Mouse (Mus musculus): ENCODE measurements around the gene Car4. TPM values are rescaled to one million over a fixed set of nuclear protein-coding genes. Genes with fewer than 3 reads are reported as not detected.

Car4 gene
- 13.0 and 14.2 TPM in 2 replicates for polyA plus RNA-seq (2014; fragmentation: Nextera tagmentation; extraction: Ambion mirVana)

DNA sequence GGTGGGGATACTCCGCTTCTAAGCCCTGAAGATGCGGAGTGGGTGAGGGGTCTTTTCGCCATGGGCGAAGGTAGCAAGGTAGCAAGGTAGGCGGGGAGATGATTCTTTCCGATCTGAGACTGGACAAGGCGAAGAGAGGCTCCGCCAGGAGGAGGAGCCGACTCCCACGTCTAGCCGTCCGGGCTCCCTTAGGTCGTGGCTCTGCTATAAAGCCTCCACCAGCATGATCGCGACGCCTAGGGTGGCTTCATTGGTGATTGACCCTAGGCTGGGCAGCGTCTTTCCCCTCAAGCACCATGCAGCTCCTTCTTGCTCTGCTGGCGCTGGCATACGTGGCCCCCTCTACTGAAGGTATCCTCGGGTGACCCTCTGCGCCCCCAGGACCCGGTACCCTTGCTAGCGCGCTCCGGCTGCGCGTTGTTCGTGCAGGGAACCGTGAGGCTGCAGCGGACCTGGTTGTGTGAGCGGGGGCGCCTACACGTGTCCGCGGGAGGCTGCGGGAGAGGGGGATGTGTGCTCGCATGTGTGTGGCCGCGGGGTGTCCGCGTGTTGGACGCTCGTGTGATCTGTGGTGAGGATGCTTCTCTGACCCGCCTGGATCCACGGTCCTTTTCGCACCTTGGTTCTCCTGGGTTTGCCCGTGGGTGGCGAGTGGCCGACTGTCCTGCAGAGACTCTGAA is at the start of gene Car4:
Gene Car4, plus strand, starts transcription at position 196 of the 680 bp plus-strand sequence.
- Histone ChIP-seq H3K4me3 (ENCODE audit: low read depth, low read length) (peak within 1 kb of the TSS; percentile 35), H3K9me3 (ENCODE audit: control insufficient read depth, low read length) (no peaks in the 10 kb centered on the region), H3K36me3 (ENCODE audit: control insufficient read depth, insufficient read depth, low read length) (no peaks in the 10 kb centered on the region), H3K4me2 (peak within 1 kb of the TSS; percentile 62), H3K27me3 (replicated peaks; ENCODE audit: control insufficient read depth, insufficient read depth, low read length) (peaks cover 49% of the 10 kb centered on the region), H3K4me1 (replicated peaks; ENCODE audit: control insufficient read depth, insufficient read depth, low read length) (peaks cover 8% of the 10 kb centered on the region), H3K9ac (ENCODE audit: low read depth, low read length) (0 out of 2 replicates have a peak within 1 kb of the TSS, but pooled peaks have one; percentile 10), H3K27ac (ENCODE audit: low read depth, low read length) (no peak within 1 kb of the TSS)
- DNase-seq (ENCODE audit: low spot score) (no peak), ATAC-seq (replicated peaks; ENCODE audit: low FRiP score) (no peak)
- WGBS, result 3% methylated on average over 49 of the region's 49 CpGs

DNA sequence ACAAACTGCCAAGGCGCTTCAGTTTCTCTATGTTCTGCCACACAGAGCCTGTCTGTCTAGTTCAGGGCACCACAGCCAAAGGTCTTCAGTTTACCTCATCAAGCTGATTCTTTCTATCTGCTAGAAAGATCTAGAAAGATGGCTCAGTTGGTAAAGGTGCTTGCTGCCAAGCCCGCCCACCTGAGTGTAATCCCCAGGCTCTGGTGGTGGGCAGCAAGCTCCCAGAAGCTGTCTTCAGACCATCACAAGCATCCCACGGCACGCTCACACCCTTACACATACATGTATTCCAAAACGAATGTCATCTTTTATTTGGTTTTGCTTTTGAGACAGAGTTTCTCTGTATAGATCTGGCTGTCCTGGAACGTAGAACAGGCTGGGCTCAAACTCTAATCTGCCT is 49.1 kb upstream of the Car4 start:
- ATAC-seq (replicated peaks; ENCODE audit: low FRiP score) (no peak), DNase-seq (ENCODE audit: low spot score) (no peak)
- H3K4me3 ChIP-seq (ENCODE audit: low read depth, low read length), result no peak overlapping the region
- no peak overlapping the region for H3K9ac ChIP-seq (ENCODE audit: low read depth, low read length)
- H3K27ac ChIP-seq (ENCODE audit: low read depth, low read length), result no peak overlapping the region
- H3K36me3 ChIP-seq (ENCODE audit: control insufficient read depth, insufficient read depth, low read length), result peaks cover 46% of the 10 kb centered on the region
- WGBS, result 92% methylated on average over 6 of the region's 6 CpGs
- H3K9me3 ChIP-seq (ENCODE audit: control insufficient read depth, low read length), result no peaks in the 10 kb centered on the region
- H3K4me1 ChIP-seq (replicated peaks; ENCODE audit: control insufficient read depth, insufficient read depth, low read length), result no peaks in the 10 kb centered on the region
- H3K4me2 ChIP-seq, result no peak overlapping the region
- H3K27me3 ChIP-seq (replicated peaks; ENCODE audit: control insufficient read depth, insufficient read depth, low read length), result no peaks in the 10 kb centered on the region

DNA sequence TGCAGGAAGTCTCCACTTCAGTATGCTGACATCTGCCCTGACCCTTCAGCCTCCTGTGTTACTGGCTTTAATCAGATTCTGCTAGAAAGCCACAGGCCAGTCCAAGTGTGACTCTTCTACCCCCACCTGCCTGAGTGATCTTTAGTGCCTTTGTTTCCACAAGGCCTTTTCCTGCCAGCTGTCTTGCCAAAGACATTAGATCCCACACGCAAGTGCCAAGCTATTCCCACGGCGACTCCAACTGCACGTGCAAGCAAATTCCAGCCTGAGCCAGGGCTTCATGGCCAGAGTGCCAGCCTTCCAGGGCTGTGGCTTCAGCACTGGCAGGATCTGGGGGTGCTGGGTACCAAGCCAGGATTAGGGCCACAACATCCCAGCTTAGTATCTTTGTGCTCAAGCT is 47.2 kb upstream of the Car4 start:
- H3K4me2 ChIP-seq, result no peak overlapping the region
- no peaks in the 10 kb centered on the region for H3K27me3 ChIP-seq (replicated peaks; ENCODE audit: control insufficient read depth, insufficient read depth, low read length)
- WGBS, result 91% methylated on average over 4 of the region's 4 CpGs
- H3K36me3 ChIP-seq (ENCODE audit: control insufficient read depth, insufficient read depth, low read length), result peaks cover 34% of the 10 kb centered on the region
- no peak overlapping the region for H3K27ac ChIP-seq (ENCODE audit: low read depth, low read length)
- no peak overlapping the region for H3K9ac ChIP-seq (ENCODE audit: low read depth, low read length)
- no peaks in the 10 kb centered on the region for H3K9me3 ChIP-seq (ENCODE audit: control insufficient read depth, low read length)
- ATAC-seq (replicated peaks; ENCODE audit: low FRiP score) (no peak), DNase-seq (ENCODE audit: low spot score) (no peak)
- H3K4me1 ChIP-seq (replicated peaks; ENCODE audit: control insufficient read depth, insufficient read depth, low read length), result no peaks in the 10 kb centered on the region
- no peak overlapping the region for H3K4me3 ChIP-seq (ENCODE audit: low read depth, low read length)

DNA sequence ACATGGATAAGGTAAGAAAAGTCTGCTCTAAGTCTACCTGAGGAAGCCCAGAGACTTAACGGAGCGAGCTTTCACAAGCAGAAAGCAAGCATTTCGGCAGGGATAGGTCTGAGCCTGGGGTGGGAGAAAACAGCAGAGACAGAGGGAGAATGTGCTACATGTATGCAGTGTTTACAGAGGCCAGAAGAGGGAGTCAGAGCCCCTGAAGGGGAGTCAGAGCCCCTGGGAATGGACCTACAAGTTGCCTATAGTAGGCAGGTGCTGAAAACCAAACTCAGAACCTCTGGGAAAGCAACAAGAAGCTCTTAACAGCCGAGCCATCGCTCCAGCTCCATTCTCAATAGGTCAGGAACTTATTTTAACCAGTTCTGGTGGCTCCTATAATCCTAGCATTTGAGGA is 42.9 kb upstream of the Car4 start:
- Histone ChIP-seq H3K36me3 (ENCODE audit: control insufficient read depth, insufficient read depth, low read length) (peaks cover 15% of the 10 kb centered on the region), H3K4me1 (replicated peaks; ENCODE audit: control insufficient read depth, insufficient read depth, low read length) (peaks cover 5% of the 10 kb centered on the region), H3K9ac (ENCODE audit: low read depth, low read length) (no peak overlapping the region), H3K9me3 (ENCODE audit: control insufficient read depth, low read length) (no peaks in the 10 kb centered on the region), H3K4me3 (ENCODE audit: low read depth, low read length) (peak overlapping the region; percentile 83), H3K27me3 (replicated peaks; ENCODE audit: control insufficient read depth, insufficient read depth, low read length) (no peaks in the 10 kb centered on the region), H3K27ac (ENCODE audit: low read depth, low read length) (no peak overlapping the region), H3K4me2 (peak overlapping the region; percentile 57)
- WGBS, result 78% methylated on average over 5 of the region's 5 CpGs
- DNase-seq (ENCODE audit: low spot score) (no peak), ATAC-seq (replicated peaks; ENCODE audit: low FRiP score) (no peak)

DNA sequence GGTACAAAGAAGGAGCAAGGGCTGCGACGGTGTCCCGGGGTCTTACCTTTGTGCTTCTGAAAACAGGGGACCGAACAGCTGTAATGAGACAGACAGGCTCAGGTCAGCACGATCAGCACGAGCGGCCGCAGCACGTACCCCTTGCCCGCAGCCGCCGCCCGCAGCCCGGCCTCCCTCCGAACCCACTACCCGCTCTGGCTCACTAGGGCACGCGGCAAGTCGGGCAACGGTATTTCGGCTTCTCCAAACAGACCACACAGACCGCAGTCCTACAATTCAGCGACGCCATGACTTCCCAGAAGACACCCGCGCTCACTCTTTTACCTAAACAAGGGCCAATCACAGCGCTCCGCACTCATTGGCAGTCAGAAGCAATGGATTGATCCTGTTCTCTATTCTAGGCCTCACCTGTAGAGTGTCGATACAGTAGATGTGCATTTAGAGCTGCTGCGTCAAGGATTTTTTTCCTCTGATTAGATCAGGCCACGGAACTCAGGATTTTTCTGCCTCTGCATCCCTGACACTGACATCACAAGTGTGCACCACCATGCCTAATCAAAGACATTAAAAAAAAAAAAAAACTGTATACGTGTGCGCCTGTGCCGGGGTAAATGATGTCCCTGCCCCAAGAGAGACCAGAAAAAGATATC is 41.4 kb upstream of the Car4 start, which contains the start of gene Znhit3:
Gene Znhit3, minus strand, starts transcription at position 314 of the 650 bp plus-strand sequence.
- Histone ChIP-seq H3K4me2 (peak within 1 kb of the TSS; percentile 57), H3K4me1 (replicated peaks; ENCODE audit: control insufficient read depth, insufficient read depth, low read length) (peaks cover 5% of the 10 kb centered on the region), H3K27me3 (replicated peaks; ENCODE audit: control insufficient read depth, insufficient read depth, low read length) (no peaks in the 10 kb centered on the region), H3K36me3 (ENCODE audit: control insufficient read depth, insufficient read depth, low read length) (peaks cover 8% of the 10 kb centered on the region), H3K9me3 (ENCODE audit: control insufficient read depth, low read length) (no peaks in the 10 kb centered on the region), H3K27ac (ENCODE audit: low read depth, low read length) (peak within 1 kb of the TSS; percentile 6; the same call in 1 of the 2 replicates), H3K4me3 (ENCODE audit: low read depth, low read length) (peak within 1 kb of the TSS; percentile 83), H3K9ac (ENCODE audit: low read depth, low read length) (peak within 1 kb of the TSS; percentile 83)
- ATAC-seq (replicated peaks; ENCODE audit: low FRiP score) (peak; percentile 82), DNase-seq (ENCODE audit: low spot score) (peak; percentile 71)
- WGBS, result 4% methylated on average over 34 of the region's 34 CpGs

DNA sequence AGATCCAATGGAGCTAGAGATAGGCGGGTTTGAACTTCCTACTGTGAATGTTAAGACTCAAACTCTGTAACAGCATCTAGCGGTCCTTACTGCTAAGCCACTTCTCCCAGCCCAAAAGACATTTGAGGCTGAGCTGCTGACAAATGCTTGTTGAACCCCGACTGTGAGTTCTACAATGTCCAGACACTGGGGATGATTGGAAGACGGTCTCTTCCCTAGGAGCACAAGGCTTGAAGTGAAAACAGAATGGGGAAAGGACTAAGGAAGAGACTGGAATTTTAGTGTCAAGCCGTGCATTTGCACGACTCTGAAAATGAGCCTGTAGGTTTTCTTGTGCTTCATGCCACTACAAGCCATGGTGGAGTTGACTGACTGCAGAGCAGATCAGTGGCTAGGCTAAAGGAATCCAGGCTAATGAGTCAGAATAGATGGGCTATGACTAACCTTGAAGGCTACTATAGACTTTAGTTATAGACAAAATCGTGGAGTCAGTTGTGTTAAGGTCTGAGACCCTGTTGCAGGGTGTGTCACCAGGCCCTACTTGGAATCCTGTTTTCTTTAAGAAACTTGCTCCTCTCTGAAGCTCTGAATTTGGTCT is 40.8 kb upstream of the Car4 start:
- 61% methylated on average over 7 of the region's 7 CpGs for whole genome bisulfite sequencing
- Histone ChIP-seq H3K27me3 (replicated peaks; ENCODE audit: control insufficient read depth, insufficient read depth, low read length) (no peaks in the 10 kb centered on the region), H3K4me1 (replicated peaks; ENCODE audit: control insufficient read depth, insufficient read depth, low read length) (peaks cover 5% of the 10 kb centered on the region), H3K36me3 (ENCODE audit: control insufficient read depth, insufficient read depth, low read length) (peaks cover 8% of the 10 kb centered on the region), H3K9ac (ENCODE audit: low read depth, low read length) (peak overlapping the region; percentile 83), H3K4me2 (peak overlapping the region; percentile 57), H3K27ac (ENCODE audit: low read depth, low read length) (no peak overlapping the region), H3K4me3 (ENCODE audit: low read depth, low read length) (peak overlapping the region; percentile 83), H3K9me3 (ENCODE audit: control insufficient read depth, low read length) (no peaks in the 10 kb centered on the region)
- DNase-seq (ENCODE audit: low spot score), result no peak
- no peak for ATAC-seq (replicated peaks; ENCODE audit: low FRiP score)

DNA sequence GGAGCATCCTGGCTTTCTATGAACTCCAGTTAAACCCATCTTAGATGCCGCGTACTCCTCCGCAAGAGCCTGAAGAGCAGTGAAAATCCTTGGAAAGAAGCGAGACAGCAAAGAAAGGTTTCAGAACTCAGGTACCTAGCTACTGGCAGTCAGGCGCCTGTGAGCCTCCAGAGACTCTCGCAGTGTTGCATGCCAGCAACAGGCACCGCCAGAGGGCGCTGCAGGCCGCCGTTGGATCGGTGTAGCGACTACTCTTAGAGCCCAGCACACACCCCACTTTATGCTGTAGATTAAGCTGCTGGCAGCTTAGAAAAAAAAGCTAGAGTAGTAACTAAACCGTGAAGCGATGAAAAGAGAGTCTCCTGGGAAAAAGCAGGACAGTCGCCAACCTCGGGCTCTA is 39.2 kb upstream of the Car4 start:
- Histone ChIP-seq H3K27me3 (replicated peaks; ENCODE audit: control insufficient read depth, insufficient read depth, low read length) (no peaks in the 10 kb centered on the region), H3K9ac (ENCODE audit: low read depth, low read length) (0 out of 2 replicates have a peak overlapping the region, but pooled peaks have one; percentile 41), H3K4me3 (ENCODE audit: low read depth, low read length) (no peak overlapping the region), H3K4me2 (peak overlapping the region; percentile 51), H3K4me1 (replicated peaks; ENCODE audit: control insufficient read depth, insufficient read depth, low read length) (peaks cover 5% of the 10 kb centered on the region), H3K36me3 (ENCODE audit: control insufficient read depth, insufficient read depth, low read length) (no peaks in the 10 kb centered on the region), H3K27ac (ENCODE audit: low read depth, low read length) (no peak overlapping the region), H3K9me3 (ENCODE audit: control insufficient read depth, low read length) (no peaks in the 10 kb centered on the region)
- 7% methylated on average over 16 of the region's 16 CpGs for WGBS
- DNase-seq (ENCODE audit: low spot score) (peak; percentile 84), ATAC-seq (replicated peaks; ENCODE audit: low FRiP score) (peak; percentile 80)

DNA sequence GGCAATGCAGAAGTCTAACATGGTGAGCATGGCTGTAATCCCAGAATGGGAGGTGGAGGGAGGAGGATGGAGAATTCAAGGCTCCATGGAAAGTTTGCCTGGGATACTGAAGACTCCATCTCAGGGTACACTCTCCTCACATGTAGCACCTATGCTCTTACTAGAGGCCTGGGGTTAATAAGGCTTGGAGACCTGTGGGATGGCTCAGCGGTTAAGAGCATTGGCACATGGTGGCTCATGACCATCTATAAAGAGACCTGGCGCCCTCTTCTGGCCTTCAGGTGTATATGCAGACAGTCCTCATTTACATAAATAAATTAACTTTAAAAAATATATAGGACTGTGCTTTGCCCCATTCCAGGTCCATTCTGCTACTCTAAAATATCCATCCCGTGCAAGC is 38.3 kb upstream of the Car4 start:
- H3K4me3 ChIP-seq (ENCODE audit: low read depth, low read length), result no peak overlapping the region
- H3K9ac ChIP-seq (ENCODE audit: low read depth, low read length), result no peak overlapping the region
- peaks cover 5% of the 10 kb centered on the region for H3K4me1 ChIP-seq (replicated peaks; ENCODE audit: control insufficient read depth, insufficient read depth, low read length)
- 33% methylated on average over 3 of the region's 3 CpGs for WGBS
- no peaks in the 10 kb centered on the region for H3K9me3 ChIP-seq (ENCODE audit: control insufficient read depth, low read length)
- H3K27me3 ChIP-seq (replicated peaks; ENCODE audit: control insufficient read depth, insufficient read depth, low read length), result no peaks in the 10 kb centered on the region
- no peaks in the 10 kb centered on the region for H3K36me3 ChIP-seq (ENCODE audit: control insufficient read depth, insufficient read depth, low read length)
- DNase-seq (ENCODE audit: low spot score), result no peak
- no peak; the same call in 1 of the 2 replicates for ATAC-seq (replicated peaks; ENCODE audit: low FRiP score)
- no peak overlapping the region for H3K27ac ChIP-seq (ENCODE audit: low read depth, low read length)
- H3K4me2 ChIP-seq, result no peak overlapping the region

Data from liver, embryonic 11.5 days (tissue).